Comparison of ENCODE assay signal across 24 mouse cellular contexts in the genomic region with DNA sequence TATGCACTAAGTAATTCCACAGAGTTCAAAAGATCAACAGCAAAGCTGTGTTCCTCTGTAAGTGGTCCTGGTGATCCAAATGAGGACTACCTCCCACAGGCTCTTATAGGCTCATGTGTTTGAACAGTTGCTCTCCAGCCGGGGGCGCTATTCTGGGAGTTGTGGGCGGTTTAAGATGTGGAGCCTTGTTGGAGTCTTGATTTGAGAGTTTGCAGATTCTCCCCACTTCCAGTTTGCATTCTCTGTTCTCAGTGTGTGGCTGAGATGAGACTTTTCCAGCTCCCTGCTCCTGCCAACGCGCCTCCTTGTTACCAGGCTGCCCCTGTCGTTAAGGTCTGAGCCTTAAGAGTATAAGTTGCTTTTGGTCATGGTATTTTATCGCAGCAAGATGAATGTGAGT.
DNase-seq lines count a peak whose midpoint lies in the region; ATAC-seq and TF ChIP-seq lines count a peak whose summit lies in the region.
"Had no signal": no experiment of that assay in that cellular context is flagged by ENCODE, and none has a peak within 500 bp of the region (broad histone marks: within the 10 kb centered on the region; RNA-seq: fewer than 3 reads in every experiment).

No protein-coding gene starts in this region.

- WGBS in embryonic facial prominence, embryonic 12.5 days: 83% methylated on average over 7 of the region's 7 CpGs

- peaks cover 31% of the 10 kb centered on the region for H3K4me1 ChIP-seq in embryonic facial prominence, embryonic 12.5 days
- H3K4me1 ChIP-seq: liver, embryonic 15.5 days had no signal

- H3K4me3 ChIP-seq in left cerebral cortex, adult 2 months: no peak overlapping the region
- H3K4me3 ChIP-seq in embryonic facial prominence, embryonic 12.5 days: no peak overlapping the region
- H3K4me3 ChIP-seq: forebrain, embryonic 15.5 days; gastrocnemius, adult 2 months; heart, embryonic 10.5 days; liver, embryonic 15.5 days; lung, embryonic 15.5 days; myocyte; neural tube, embryonic 13.5 days had no signal

- no peak for ATAC-seq in embryonic facial prominence, embryonic 12.5 days (ENCODE audit: insufficient number of reproducible peaks, insufficient read depth, low FRiP score, low TSS enrichment)
- ATAC-seq: forebrain, embryonic 15.5 days; intestine, postnatal 0 days; midbrain, embryonic 16.5 days had no signal

- no peaks in the 10 kb centered on the region for H3K9me3 ChIP-seq in embryonic facial prominence, embryonic 12.5 days
- H3K9me3 ChIP-seq: forebrain, embryonic 15.5 days; heart, embryonic 10.5 days; liver, embryonic 15.5 days; lung, embryonic 15.5 days; neural tube, embryonic 13.5 days had no signal

- no peaks in the 10 kb centered on the region for H3K36me3 ChIP-seq in embryonic facial prominence, embryonic 12.5 days
- H3K36me3 ChIP-seq: forebrain, embryonic 15.5 days; heart, embryonic 10.5 days; liver, embryonic 15.5 days; lung, embryonic 15.5 days; neural tube, embryonic 13.5 days had no signal

- intact Hi-C loops in left cerebral cortex, adult 2 months (cut with DNase I): no loop called here
- intact Hi-C loops in left cerebral cortex, postnatal 4 days (cut with DNase I): no loop called here

- DNase-seq in left cerebral cortex, adult 2 months (ENCODE audit: extremely low spot score in 1 of 2, low spot score in 2 of 2): peak; percentile 16 to 25
- DNase-seq in left cerebral cortex, postnatal 4 days: no peak
- peak; percentile 49 for DNase-seq in testis, postnatal 10 days (ENCODE audit: low spot score)
- DNase-seq in testis, postnatal 14 days (ENCODE audit: low spot score): no peak
- DNase-seq in lung, postnatal 4 days: no peak
- no peak for DNase-seq in heart, postnatal 4 days
- DNase-seq: adrenal gland, postnatal 25 days; cerebellum, adult 8-10 months; gastrocnemius, adult 2 months; kidney, postnatal 25 days; layer of hippocampus, postnatal 36 days; liver; lung, postnatal 36 days; spleen, adult 18-20 months; thymus, postnatal 25 days had no signal

- H3K27me3 ChIP-seq in embryonic facial prominence, embryonic 12.5 days: no peaks in the 10 kb centered on the region
- H3K27me3 ChIP-seq: forebrain, embryonic 15.5 days; liver, embryonic 15.5 days; lung, embryonic 15.5 days; neural tube, embryonic 13.5 days had no signal

- H3K4me2 ChIP-seq in embryonic facial prominence, embryonic 12.5 days (replicated peaks): no peak overlapping the region
- H3K4me2 ChIP-seq: forebrain, embryonic 15.5 days; liver, embryonic 15.5 days; lung, embryonic 15.5 days; neural tube, embryonic 13.5 days had no signal

- TF ChIP-seq CTCF in left cerebral cortex, adult 2 months (IDR thresholded peaks at IDR 0.05): peak; percentile 15

- no peak overlapping the region for H3K27ac ChIP-seq in left cerebral cortex, adult 2 months
- 0 out of 2 replicates have a peak overlapping the region, but pooled peaks have one; percentile 23 for H3K27ac ChIP-seq in embryonic facial prominence, embryonic 12.5 days
- H3K27ac ChIP-seq: forebrain, embryonic 15.5 days; gastrocnemius, adult 2 months; heart, embryonic 10.5 days; liver, embryonic 15.5 days; lung, embryonic 15.5 days; neural tube, embryonic 13.5 days had no signal

- H3K9ac ChIP-seq in embryonic facial prominence, embryonic 12.5 days: no peak overlapping the region
- H3K9ac ChIP-seq: forebrain, embryonic 15.5 days; liver, embryonic 15.5 days; lung, embryonic 15.5 days; neural tube, embryonic 13.5 days had no signal

Comparison
In these comparisons a context has a peak if more than half of its experiments do, and no peak if none do; other contexts are left out.
1. DNase-seq: peak in left cerebral cortex, adult 2 months (2 of 2) and testis, postnatal 10 days (single experiment); none in left cerebral cortex, postnatal 4 days (single experiment), testis, postnatal 14 days (single experiment), lung, postnatal 4 days (0 of 2) and heart, postnatal 4 days (single experiment).